Mouse (Mus musculus) midbrain, postnatal 0 days (tissue): Measurements from ENCODE around the gene Ntrk3. TPM values are rescaled to one million over a fixed set of nuclear protein-coding genes. Genes with fewer than 3 reads are reported as not detected.

Source experiments
- ATAC-seq: fragments of 200-750 bp; cut with Nextera tagmentation; 2 replicates; pipeline ENCODE4 v1.8.0; 2017; ENCODE audit warnings: moderate number of reproducible peaks, mild to moderate bottlenecking, moderate TSS enrichment, moderate library complexity; ENCODE audit not compliant: low FRiP score
- DNase-seq: peaks from one replicate; pipeline ENCODE4 v3.0.0-alpha.2; 2015; ENCODE audit warnings: low spot score
- H3K27ac ChIP-seq: fragments of 300-500 bp; sonication (generic); 2 replicates; pipeline ENCODE4 v1.5.1; 2014; ENCODE audit warnings: low read depth, mild to moderate bottlenecking, low read length, mixed read lengths
- H3K27me3 ChIP-seq: fragments of 300-500 bp; sonication (generic); 2 replicates; pipeline ENCODE4 v1.6.1; 2014; ENCODE audit warnings: low read length, control low read depth, mixed read lengths; ENCODE audit not compliant: insufficient read depth
- H3K36me3 ChIP-seq: fragments of 300-500 bp; sonication (generic); 2 replicates; pipeline ENCODE4 v1.6.1; 2014; ENCODE audit warnings: low read length, control low read depth, mixed read lengths; ENCODE audit not compliant: insufficient read depth
- H3K4me1 ChIP-seq: fragments of 300-500 bp; sonication (generic); 2 replicates; pipeline ENCODE4 v1.6.1; 2014; ENCODE audit warnings: mild to moderate bottlenecking, control low read depth, antibody characterized with exemption, low read length, mixed read lengths; ENCODE audit not compliant: insufficient read depth
- H3K4me2 ChIP-seq: fragments of 300-500 bp; sonication (generic); 2 replicates; pipeline ENCODE4 v1.6.1; 2014; ENCODE audit warnings: low read depth, mild to moderate bottlenecking, low read length, mixed read lengths; ENCODE audit not compliant: poor library complexity, severe bottlenecking
- H3K4me3 ChIP-seq: fragments of 300-500 bp; sonication (generic); 2 replicates; pipeline ENCODE4 v1.5.1; 2014; ENCODE audit warnings: low read depth, mild to moderate bottlenecking, low read length, moderate library complexity
- H3K9ac ChIP-seq: fragments of 300-500 bp; sonication (generic); replicated peaks from 2 replicates; pipeline ENCODE4 v1.6.1; 2014; ENCODE audit warnings: mild to moderate bottlenecking, low read length, moderate library complexity, mixed read lengths; ENCODE audit not compliant: poor library complexity, severe bottlenecking
- H3K9me3 ChIP-seq: fragments of 300-500 bp; sonication (generic); 2 replicates; pipeline ENCODE4 v1.6.1; 2016; ENCODE audit warnings: low read length, control low read depth
- CTCF ChIP-seq: IDR thresholded peaks from 2 replicates; pipeline ENCODE4 v1.5.1; 2016; ENCODE audit warnings: antibody characterized with exemption, mild to moderate bottlenecking
- WGBS: fragments of 180-500 bp; shearing (Covaris S2); extraction: QIAGEN DNeasy Blood & Tissue Kit; methylation state at CpG from one replicate; pipeline ENCODE4 v1.1.7; 2014; 5-methylcytosine and 5-hydroxymethylcytosine counted together
- polyA plus RNA-seq: library from polyadenylated mRNA; unstranded; fragments of >200 nt; fragmentation: Nextera tagmentation; extraction: Ambion mirVana; gene quantifications from 2 replicates; pipeline ENCODE4 v1.2.1, GENCODE M21; 2015
- total RNA-seq: library from RNA; depleted of rRNA; stranded (reverse); fragments of >200 nt; gene quantifications from 2 replicates; pipeline ENCODE4 v1.2.3, GENCODE M21; 2014

Ntrk3 gene
- total and polyA plus RNA-seq, 2 experiments from 2014 or later: 26.0 to 101 TPM

DNA sequence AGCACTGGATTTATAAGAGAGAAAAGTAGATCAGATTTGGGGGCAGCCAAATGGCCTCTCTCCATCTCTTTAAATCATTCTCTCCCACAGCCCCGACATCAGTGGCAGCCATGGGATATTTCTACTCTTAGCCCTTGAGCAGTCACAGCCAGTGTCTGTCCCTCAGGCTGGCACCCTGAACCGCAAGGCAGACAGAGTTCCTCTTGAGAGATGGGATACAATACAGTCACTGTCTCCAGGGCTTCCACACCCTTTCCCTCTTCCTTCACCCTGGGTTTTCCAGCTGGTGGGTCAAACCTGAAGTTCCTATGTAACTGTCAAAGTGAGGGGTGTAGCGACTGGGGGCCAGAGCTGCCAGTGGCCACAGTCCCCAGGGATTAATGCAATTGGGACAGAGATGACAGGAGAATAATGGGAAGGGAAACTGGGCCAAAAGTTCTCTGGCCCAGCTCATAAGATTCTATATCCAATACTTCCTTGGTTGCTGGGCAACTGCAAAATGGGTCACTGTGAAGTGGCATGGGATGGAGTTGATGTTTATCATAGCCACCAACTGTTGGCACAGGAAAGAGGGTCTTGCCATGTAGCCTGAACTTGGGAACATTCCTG lies 483.9 kb downstream of the Ntrk3 start:
- TF ChIP-seq CTCF: no peak
- Histone ChIP-seq H3K27ac (no peak overlapping the region), H3K9ac (no peak overlapping the region), H3K4me1 (no peaks in the 10 kb centered on the region), H3K27me3 (no peaks in the 10 kb centered on the region), H3K4me2 (no peak overlapping the region), H3K9me3 (no peaks in the 10 kb centered on the region), H3K36me3 (no peaks in the 10 kb centered on the region), H3K4me3 (no peak overlapping the region)
- DNase-seq: peak; percentile 68
- peak; percentile 52 for ATAC-seq
- 69% methylated on average over 3 of the region's 3 CpGs for WGBS

DNA sequence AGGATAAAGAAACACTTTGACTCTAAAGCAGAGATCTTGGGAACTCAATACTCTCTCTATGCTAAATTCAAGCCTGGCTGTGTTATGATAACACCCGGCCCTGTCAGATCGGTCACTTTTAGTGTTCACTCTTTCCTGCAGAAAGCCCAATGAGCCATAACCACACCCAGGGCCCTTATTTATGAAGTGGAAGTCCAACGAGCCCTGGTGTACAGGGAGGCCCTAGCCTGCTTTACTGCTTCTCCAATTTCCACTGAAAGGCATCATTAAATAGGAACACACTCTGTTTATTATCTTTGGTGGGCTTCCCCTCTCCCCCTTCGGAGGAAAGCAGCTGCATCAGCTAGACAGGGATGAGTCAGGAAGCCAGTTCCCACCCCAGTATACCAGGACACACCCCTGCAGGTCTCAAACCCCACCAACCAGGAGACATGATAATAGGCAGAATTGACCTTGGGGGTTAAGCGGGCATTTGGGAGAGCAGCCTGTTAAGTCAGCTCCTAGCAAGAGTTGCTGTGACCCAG lies 489.6 kb downstream of the Ntrk3 start:
- H3K27me3 ChIP-seq: no peaks in the 10 kb centered on the region
- no peak overlapping the region for H3K27ac ChIP-seq
- H3K9ac ChIP-seq: no peak overlapping the region
- no peaks in the 10 kb centered on the region for H3K4me1 ChIP-seq
- no peak overlapping the region for H3K4me3 ChIP-seq
- DNase-seq: no peak
- no peak for ATAC-seq
- TF ChIP-seq CTCF: no peak
- 83% methylated on average over 5 of the region's 5 CpGs for WGBS
- no peaks in the 10 kb centered on the region for H3K9me3 ChIP-seq
- 0 out of 2 replicates have a peak, but pooled peaks cover 5% of the 10 kb centered on the region for H3K36me3 ChIP-seq
- H3K4me2 ChIP-seq: no peak overlapping the region

DNA sequence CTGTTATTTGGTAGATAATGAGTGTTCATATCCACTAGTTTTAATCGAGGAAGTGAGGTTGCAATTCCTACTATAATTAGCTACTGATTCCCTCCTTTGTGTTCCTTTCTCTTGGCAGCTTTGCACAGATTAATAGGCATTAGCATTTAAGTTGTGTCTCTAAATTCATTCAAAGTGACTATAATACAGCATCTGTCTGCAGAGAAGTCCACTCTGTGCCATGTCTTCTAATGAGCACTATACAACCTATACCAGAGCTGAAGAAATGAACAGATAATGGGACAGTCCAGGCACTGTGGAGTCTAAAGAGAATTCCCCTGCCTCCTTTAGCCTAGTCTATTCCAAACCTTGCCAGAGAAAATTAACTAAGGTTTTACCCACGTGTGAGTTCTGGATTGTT lies 498.8 kb downstream of the Ntrk3 start:
- no peak for TF ChIP-seq CTCF
- Histone ChIP-seq H3K36me3 (no peaks in the 10 kb centered on the region), H3K9me3 (no peaks in the 10 kb centered on the region), H3K4me2 (no peak overlapping the region), H3K4me1 (no peaks in the 10 kb centered on the region), H3K27ac (no peak overlapping the region), H3K27me3 (no peaks in the 10 kb centered on the region), H3K4me3 (no peak overlapping the region), H3K9ac (no peak overlapping the region)
- no peak for ATAC-seq
- WGBS: 41% methylated on average over 2 of the region's 2 CpGs
- DNase-seq: no peak

- Histone ChIP-seq H3K27ac (no peak overlapping the region), H3K36me3 (no peaks in the 10 kb centered on the region; the same call in 1 of the 2 replicates), H3K4me1 (no peaks in the 10 kb centered on the region), H3K4me2 (no peak overlapping the region), H3K9ac (no peak overlapping the region), H3K27me3 (no peaks in the 10 kb centered on the region), H3K4me3 (no peak overlapping the region), H3K9me3 (no peaks in the 10 kb centered on the region)
- DNase-seq (no peak), ATAC-seq (no peak)
- no peak for TF ChIP-seq CTCF
- WGBS: 43% methylated on average over 6 of the region's 6 CpGs
These were observed 516.1 kb downstream of the Ntrk3 start for GRCm38 (mm10) chr7:78221668-78222067.

DNA sequence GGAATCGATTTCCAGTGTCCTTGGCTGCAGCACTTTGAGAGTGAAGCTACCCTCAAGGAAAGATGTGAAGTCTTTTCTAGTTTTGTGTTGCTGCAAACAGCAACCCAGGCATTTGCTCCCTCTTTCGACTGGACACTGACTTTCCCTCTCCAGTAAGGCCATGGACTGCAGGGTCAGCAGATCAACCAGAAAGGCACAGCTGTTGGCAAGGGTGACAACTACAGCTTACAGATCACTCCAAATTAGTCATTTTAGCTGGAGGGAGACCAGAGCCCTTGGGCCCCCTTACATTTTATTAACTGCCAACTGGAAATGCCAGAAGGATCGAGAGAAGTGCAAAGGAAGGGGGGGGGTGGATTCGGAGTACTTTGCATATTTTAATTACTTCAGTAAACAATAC lies 516.9 kb downstream of the Ntrk3 start:
- Histone ChIP-seq H3K27ac (no peak overlapping the region), H3K36me3 (no peaks in the 10 kb centered on the region; the same call in 1 of the 2 replicates), H3K4me2 (no peak overlapping the region), H3K9ac (no peak overlapping the region), H3K9me3 (no peaks in the 10 kb centered on the region), H3K4me1 (no peaks in the 10 kb centered on the region), H3K27me3 (no peaks in the 10 kb centered on the region), H3K4me3 (no peak overlapping the region)
- ATAC-seq (no peak), DNase-seq (no peak)
- 68% methylated on average over 4 of the region's 4 CpGs for WGBS
- TF ChIP-seq CTCF: no peak

DNA sequence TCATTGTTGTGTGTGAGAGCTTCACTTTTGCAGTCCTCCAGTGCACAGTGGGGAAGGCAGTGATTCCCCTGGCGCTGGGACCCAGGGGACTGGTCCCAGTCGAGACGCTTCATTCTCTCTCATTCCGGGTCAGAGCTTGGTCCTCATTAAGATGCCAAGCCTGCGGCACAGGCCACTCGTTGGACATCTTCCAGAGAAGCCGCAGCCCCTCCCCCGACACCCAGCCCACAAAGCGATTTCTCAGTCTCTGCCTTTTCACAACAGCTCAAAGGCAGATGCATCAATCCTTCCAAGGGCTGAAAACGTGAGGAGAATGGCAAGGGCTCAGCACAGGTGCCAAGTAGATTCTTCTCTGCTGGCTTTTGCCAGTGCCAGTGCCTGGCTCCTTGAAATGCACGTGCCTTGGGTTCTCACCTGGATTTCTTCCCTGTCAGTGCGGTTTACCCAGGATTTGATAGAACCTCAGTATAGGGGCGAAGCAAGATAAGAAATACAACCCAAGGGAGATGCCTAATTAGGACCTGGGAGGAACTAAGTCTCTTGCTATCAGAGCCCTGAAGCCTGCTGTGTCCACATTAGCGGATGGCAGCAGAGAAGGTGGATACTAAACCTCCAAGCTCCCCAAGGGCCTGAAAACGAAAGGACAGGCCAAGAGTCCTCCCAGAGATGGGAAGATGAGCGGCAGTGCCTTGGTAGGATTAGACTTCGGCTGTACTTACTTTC lies 546.7 kb downstream of the Ntrk3 start:
- 14% methylated on average over 17 of the region's 17 CpGs for WGBS
- Histone ChIP-seq H3K27me3 (no peaks in the 10 kb centered on the region), H3K9me3 (no peaks in the 10 kb centered on the region), H3K4me2 (no peak overlapping the region; the same call in 1 of the 2 replicates), H3K27ac (peak overlapping the region; percentile 65), H3K9ac (no peak overlapping the region), H3K4me3 (no peak overlapping the region), H3K36me3 (no peaks in the 10 kb centered on the region), H3K4me1 (peaks cover 4% of the 10 kb centered on the region; the same call in 1 of the 2 replicates)
- TF ChIP-seq CTCF: no peak
- DNase-seq (peak; percentile 88), ATAC-seq (peak; percentile 87)
